ENCODE assay signal across 17 mouse cellular contexts in genomic region chr13:110168570-110168969, GRCm38 (mm10).
A peak's percentile ranks its signal among the peaks of the same experiment; 100 is the strongest.
DNase-seq lines count a peak whose midpoint lies in the region; ATAC-seq lines count a peak whose summit lies in the region.
"Had no signal": no experiment of that assay in that cellular context is flagged by ENCODE, and none has a peak within 500 bp of the region (broad histone marks: within the 10 kb centered on the region; RNA-seq: fewer than 3 reads in every experiment).

No protein-coding gene starts in this region.

- H3K27me3 ChIP-seq in forebrain, embryonic 12.5 days, result no peaks in the 10 kb centered on the region
- H3K27me3 ChIP-seq in forebrain, embryonic 10.5 days (ENCODE audit: poor library complexity, severe bottlenecking), result no peaks in the 10 kb centered on the region
- no peaks in the 10 kb centered on the region for H3K27me3 ChIP-seq in neural tube, embryonic 13.5 days
- H3K27me3 ChIP-seq: CH12.LX had no signal

- H3K4me3 ChIP-seq in forebrain, embryonic 12.5 days (replicated peaks), result no peak overlapping the region
- H3K4me3 ChIP-seq in forebrain, embryonic 10.5 days, result no peak overlapping the region
- H3K4me3 ChIP-seq in neural tube, embryonic 13.5 days, result no peak overlapping the region
- H3K4me3 ChIP-seq: gastrocnemius, adult 2 months had no signal

- intact Hi-C loops in heart, postnatal 14 days (cut with DNase I), result no loop called here

- ATAC-seq in forebrain, embryonic 12.5 days (ENCODE audit: low FRiP score), result no peak
- ATAC-seq in neural tube, embryonic 13.5 days (ENCODE audit: low read depth), result no peak

- no peak overlapping the region for H3K4me2 ChIP-seq in forebrain, embryonic 12.5 days
- H3K4me2 ChIP-seq in neural tube, embryonic 13.5 days, result no peak overlapping the region
- H3K4me2 ChIP-seq: lung, embryonic 14.5 days had no signal

- no peaks in the 10 kb centered on the region for H3K9me3 ChIP-seq in forebrain, embryonic 12.5 days
- no peaks in the 10 kb centered on the region for H3K9me3 ChIP-seq in forebrain, embryonic 10.5 days
- no peaks in the 10 kb centered on the region for H3K9me3 ChIP-seq in neural tube, embryonic 13.5 days

- no peak for DNase-seq in forebrain, embryonic 10.5 days (ENCODE audit: extremely low spot score, low spot score)
- DNase-seq in neural tube, embryonic 10.5 days (ENCODE audit: extremely low spot score, low spot score), result no peak
- peak; percentile 5 for DNase-seq in gonadal fat pad, adult 2 months (ENCODE audit: low read depth)
- no peak for DNase-seq in heart, postnatal 14 days
- no peak for DNase-seq in gastrocnemius, adult 18-20 months (ENCODE audit: low spot score)
- DNase-seq in adrenal gland, postnatal 14 days, result no peak
- DNase-seq: adrenal gland, postnatal 10 days; gastrocnemius, adult 2 months; heart, postnatal 10 days; kidney, postnatal 10 days; liver; lung, embryonic 14.5 days; thymus, postnatal 25 days had no signal

- no peaks in the 10 kb centered on the region for H3K36me3 ChIP-seq in forebrain, embryonic 12.5 days (replicated peaks)
- no peaks in the 10 kb centered on the region for H3K36me3 ChIP-seq in forebrain, embryonic 10.5 days (replicated peaks)
- no peaks in the 10 kb centered on the region for H3K36me3 ChIP-seq in neural tube, embryonic 13.5 days

- H3K9ac ChIP-seq in forebrain, embryonic 12.5 days, result no peak overlapping the region
- no peak overlapping the region for H3K9ac ChIP-seq in neural tube, embryonic 13.5 days
- H3K9ac ChIP-seq: lung, embryonic 14.5 days had no signal

- 89% methylated on average over 4 of the region's 4 CpGs for WGBS in forebrain, embryonic 12.5 days
- 85% methylated on average over 4 of the region's 4 CpGs for WGBS in forebrain, embryonic 10.5 days
- 81% methylated on average over 4 of the region's 4 CpGs for WGBS in neural tube, embryonic 13.5 days

- 0 out of 2 replicates have a peak overlapping the region, but pooled peaks have one; percentile 19 for H3K27ac ChIP-seq in forebrain, embryonic 12.5 days
- H3K27ac ChIP-seq in forebrain, embryonic 10.5 days, result no peak overlapping the region
- H3K27ac ChIP-seq in neural tube, embryonic 13.5 days (replicated peaks), result peak overlapping the region; percentile 38; the same call in 1 of the 2 replicates
- H3K27ac ChIP-seq: gastrocnemius, adult 2 months; stomach, postnatal 0 days had no signal

- peaks cover 30% of the 10 kb centered on the region for H3K4me1 ChIP-seq in forebrain, embryonic 12.5 days
- peaks cover 7% of the 10 kb centered on the region; the same call in 1 of the 2 replicates for H3K4me1 ChIP-seq in forebrain, embryonic 10.5 days
- peaks cover 41% of the 10 kb centered on the region for H3K4me1 ChIP-seq in neural tube, embryonic 13.5 days (replicated peaks)
